Mouse (Mus musculus): ENCODE results near the gene Lman2l. TPM values are rescaled to one million over a fixed set of nuclear protein-coding genes. Genes with fewer than 3 reads are reported as not detected.

The Lman2l gene
- polyA plus RNA-seq, 1 experiment from 2014 or later = 41.5 TPM

DNA sequence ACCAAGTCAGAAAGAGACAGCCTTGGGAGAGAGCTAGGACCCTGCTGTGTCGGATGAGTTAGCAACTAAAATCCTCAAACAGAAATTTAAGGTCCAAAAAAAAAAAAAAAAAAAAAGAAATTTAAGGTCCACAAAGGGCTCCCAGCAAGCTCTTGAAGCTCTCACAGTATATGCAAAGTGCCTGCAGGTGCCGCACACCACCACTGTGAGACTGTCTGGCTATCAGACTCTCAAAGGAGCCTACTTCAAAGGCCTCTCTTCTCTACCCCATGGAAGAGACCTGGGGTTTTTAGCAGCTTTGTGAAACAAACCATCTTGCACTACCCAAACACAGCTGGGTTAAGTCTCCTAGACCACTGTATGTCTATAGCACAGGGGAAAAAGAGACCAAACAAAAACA is 15.6 kb downstream of the Lman2l start:
- H3K4me3 ChIP-seq = no peak overlapping the region
- H3K4me2 ChIP-seq = no peak overlapping the region
- ATAC-seq (replicated peaks; ENCODE audit: insufficient number of reproducible peaks, insufficient read depth, low FRiP score, low read depth) = no peak
- H3K4me1 ChIP-seq (replicated peaks) = peaks cover 4% of the 10 kb centered on the region; the same call in 1 of the 2 replicates
- H3K27me3 ChIP-seq = no peaks in the 10 kb centered on the region
- WGBS = 83% methylated on average over 2 of the region's 2 CpGs
- no peak overlapping the region for H3K27ac ChIP-seq
- peaks cover 60% of the 10 kb centered on the region for H3K36me3 ChIP-seq
- H3K9ac ChIP-seq = no peak overlapping the region
- no peaks in the 10 kb centered on the region for H3K9me3 ChIP-seq (replicated peaks)

DNA sequence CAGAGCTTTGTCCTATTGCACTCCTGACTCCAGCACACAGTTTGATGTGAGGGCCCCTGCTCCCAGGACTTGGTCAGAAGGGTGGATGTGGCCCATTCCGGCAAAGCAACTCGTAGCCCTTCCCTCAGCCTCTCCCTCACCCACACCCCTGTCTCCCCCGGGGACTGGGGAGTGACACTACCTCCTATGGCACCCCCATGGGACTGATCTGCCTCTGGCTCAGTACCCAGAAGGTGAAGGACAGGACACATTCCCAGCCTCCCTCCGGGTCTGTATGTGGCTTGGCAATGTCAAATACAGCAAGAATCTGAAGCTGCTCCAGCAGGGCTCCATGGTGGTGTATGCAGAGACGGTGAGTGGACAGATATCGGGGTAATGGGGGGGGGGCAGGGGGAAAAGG is 40.5 kb downstream of the Lman2l start:
- Histone ChIP-seq H3K9me3 (replicated peaks) (no peaks in the 10 kb centered on the region), H3K9ac (no peak overlapping the region), H3K4me1 (replicated peaks) (no peaks in the 10 kb centered on the region), H3K4me3 (no peak overlapping the region), H3K36me3 (no peaks in the 10 kb centered on the region), H3K27ac (no peak overlapping the region), H3K4me2 (no peak overlapping the region), H3K27me3 (no peaks in the 10 kb centered on the region)
- WGBS = 60% methylated on average over 6 of the region's 6 CpGs
- ATAC-seq (replicated peaks; ENCODE audit: insufficient number of reproducible peaks, insufficient read depth, low FRiP score, low read depth) = no peak

DNA sequence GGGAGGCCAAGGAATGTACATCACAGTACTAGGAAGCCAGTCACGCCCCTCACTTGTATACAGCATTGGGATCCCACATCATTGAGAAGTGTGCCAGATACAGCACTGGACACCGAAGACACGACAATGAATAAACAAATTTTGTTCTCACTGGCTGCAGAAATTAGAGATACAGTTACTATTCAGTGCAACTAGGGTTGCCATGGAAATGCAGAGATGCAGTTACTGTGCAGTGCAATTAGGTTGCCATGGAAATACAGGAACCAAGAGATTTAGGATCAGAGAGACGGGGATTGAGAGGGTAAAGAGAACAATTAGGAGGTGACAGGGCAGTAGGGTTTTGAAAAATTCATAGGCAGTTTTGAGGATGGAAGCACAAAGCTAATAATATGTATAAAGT is 43.6 kb downstream of the Lman2l start:
- Histone ChIP-seq H3K9ac (no peak overlapping the region), H3K4me2 (no peak overlapping the region), H3K9me3 (replicated peaks) (no peaks in the 10 kb centered on the region), H3K4me3 (no peak overlapping the region), H3K4me1 (replicated peaks) (no peaks in the 10 kb centered on the region), H3K27me3 (no peaks in the 10 kb centered on the region), H3K27ac (no peak overlapping the region), H3K36me3 (no peaks in the 10 kb centered on the region)
- no peak for ATAC-seq (replicated peaks; ENCODE audit: insufficient number of reproducible peaks, insufficient read depth, low FRiP score, low read depth)
- WGBS = 72% methylated on average over 4 of the region's 4 CpGs

DNA sequence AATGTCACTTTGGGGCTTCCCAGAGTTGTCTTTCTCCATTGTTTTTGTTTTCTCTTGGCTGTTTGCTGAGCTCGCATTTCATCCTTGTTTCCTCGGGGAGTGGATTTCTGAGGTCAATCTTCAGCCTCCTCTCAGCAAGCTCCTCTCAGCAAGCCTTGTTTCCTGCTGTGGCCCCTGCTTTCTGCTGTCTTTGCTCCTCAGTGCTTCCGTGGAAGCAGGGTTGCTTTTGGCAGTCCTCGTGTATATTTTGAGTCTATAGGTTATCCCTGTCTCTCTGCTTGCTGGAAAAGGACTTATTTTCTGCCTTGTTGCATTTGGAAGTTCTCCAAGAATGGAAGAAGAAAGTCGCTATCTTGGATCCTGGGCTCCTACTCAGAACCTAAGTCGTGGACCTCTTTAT is 48.0 kb downstream of the Lman2l start:
- Histone ChIP-seq H3K36me3 (no peaks in the 10 kb centered on the region), H3K4me2 (no peak overlapping the region), H3K4me1 (replicated peaks) (0 out of 2 replicates have a peak, but pooled peaks cover 5% of the 10 kb centered on the region), H3K9me3 (replicated peaks) (no peaks in the 10 kb centered on the region), H3K27me3 (no peaks in the 10 kb centered on the region), H3K27ac (no peak overlapping the region), H3K4me3 (no peak overlapping the region), H3K9ac (no peak overlapping the region)
- 21% methylated on average over 6 of the region's 6 CpGs for WGBS
- ATAC-seq (replicated peaks; ENCODE audit: insufficient number of reproducible peaks, insufficient read depth, low FRiP score, low read depth) = no peak

DNA sequence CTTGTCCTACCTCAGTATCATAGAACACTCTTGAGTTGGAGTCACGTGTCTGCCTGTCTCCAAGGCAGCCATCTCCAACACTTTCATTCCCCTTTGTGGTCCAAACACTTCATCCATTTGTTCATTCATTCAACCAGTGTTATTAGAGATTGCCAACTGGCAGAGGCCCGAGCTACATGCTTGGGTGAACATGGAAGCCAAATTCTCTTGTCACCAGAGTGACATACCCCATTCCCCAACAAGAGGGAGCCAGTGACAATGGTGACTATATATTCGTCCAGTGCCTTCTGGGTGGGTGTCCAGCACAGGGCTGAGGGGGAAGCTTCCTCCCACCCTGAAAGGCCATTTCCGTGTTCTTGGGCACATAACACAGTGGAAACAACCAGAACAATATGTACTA is 65.5 kb downstream of the Lman2l start:
- WGBS = 67% methylated on average over 4 of the region's 4 CpGs
- no peak overlapping the region for H3K4me2 ChIP-seq
- H3K4me1 ChIP-seq (replicated peaks) = no peaks in the 10 kb centered on the region
- no peaks in the 10 kb centered on the region for H3K27me3 ChIP-seq
- no peak for ATAC-seq (replicated peaks; ENCODE audit: insufficient number of reproducible peaks, insufficient read depth, low FRiP score, low read depth)
- no peaks in the 10 kb centered on the region for H3K9me3 ChIP-seq (replicated peaks)
- H3K4me3 ChIP-seq = no peak overlapping the region
- H3K9ac ChIP-seq = no peak overlapping the region
- no peak overlapping the region for H3K27ac ChIP-seq
- no peaks in the 10 kb centered on the region for H3K36me3 ChIP-seq

DNA sequence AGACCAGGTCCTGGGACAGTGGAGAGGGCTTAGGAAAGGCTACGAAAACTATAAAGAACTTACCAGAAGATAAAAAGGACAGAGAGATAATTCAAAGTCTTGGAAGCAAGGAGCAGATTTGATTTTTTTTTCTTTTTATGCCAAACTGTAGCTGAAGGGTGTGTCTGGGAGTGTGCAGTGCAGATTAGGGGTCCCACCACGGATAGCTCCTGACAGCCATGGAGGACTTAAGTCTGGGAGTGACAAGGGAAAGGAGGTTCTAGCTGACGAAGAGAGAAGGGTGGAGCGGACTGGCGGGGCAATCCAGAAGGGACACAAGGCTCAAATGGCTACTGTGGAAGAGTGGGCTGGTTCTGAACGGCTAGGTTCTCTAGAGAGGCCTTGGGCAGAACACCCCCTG is 66.2 kb downstream of the Lman2l start:
- H3K36me3 ChIP-seq = no peaks in the 10 kb centered on the region
- no peak overlapping the region for H3K9ac ChIP-seq
- H3K27ac ChIP-seq = no peak overlapping the region
- no peaks in the 10 kb centered on the region for H3K9me3 ChIP-seq (replicated peaks)
- no peak overlapping the region for H3K4me2 ChIP-seq
- no peak for ATAC-seq (replicated peaks; ENCODE audit: insufficient number of reproducible peaks, insufficient read depth, low FRiP score, low read depth)
- H3K4me3 ChIP-seq = no peak overlapping the region
- 61% methylated on average over 6 of the region's 6 CpGs for WGBS
- no peaks in the 10 kb centered on the region for H3K4me1 ChIP-seq (replicated peaks)
- H3K27me3 ChIP-seq = no peaks in the 10 kb centered on the region

DNA sequence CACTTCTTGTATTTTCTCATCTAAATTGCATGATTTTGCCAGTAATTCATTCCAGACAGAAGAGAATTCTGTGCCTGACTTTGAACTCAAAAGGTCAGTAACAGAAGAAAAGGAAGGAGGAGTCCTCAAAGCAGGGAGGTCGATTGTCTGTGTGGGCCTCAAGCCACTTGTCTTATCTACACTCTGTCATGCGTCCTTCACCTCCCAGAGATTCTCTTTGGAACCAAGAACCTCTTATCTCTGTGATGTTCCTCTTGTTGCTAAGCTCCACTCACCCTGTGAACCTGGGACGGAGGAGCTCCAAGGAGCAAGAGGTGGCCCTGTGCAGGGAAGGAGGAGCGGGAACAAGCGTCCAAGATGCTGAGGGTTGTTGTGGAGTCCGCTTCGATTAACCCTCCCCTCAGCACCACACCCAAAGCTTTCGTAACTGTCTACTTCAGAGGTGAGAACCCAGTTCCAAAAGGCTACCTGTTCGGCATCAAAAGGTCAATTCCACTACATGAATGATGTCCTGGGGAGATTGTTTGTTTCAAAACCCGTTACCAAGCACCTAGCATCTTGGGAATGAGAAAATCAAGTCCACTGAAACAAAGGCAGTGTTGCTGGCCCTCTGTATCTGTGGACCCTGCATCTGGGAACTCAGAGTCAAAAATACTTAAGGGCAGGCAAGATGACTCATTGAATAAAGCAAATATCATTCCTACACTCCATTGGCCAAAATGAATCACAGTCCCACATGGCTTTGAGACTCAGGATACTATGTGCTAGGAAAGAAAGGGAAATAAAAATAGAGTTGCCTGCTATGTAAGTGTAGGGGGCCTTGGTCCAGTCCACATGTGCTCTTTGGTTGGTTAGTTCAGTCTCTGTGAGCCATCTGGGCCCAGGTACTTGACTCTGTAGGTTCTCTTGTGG is 72.9 kb downstream of the Lman2l start, which contains the start of gene Fer1l5:
TSS of gene Fer1l5 (plus strand) at position 358 of the 912 bp plus-strand sequence.
- 65% methylated on average over 10 of the region's 10 CpGs for WGBS
- Histone ChIP-seq H3K36me3 (no peaks in the 10 kb centered on the region), H3K4me1 (replicated peaks) (peaks cover 13% of the 10 kb centered on the region), H3K4me3 (no peak within 1 kb of the TSS), H3K27ac (no peak within 1 kb of the TSS), H3K9ac (no peak within 1 kb of the TSS), H3K4me2 (no peak within 1 kb of the TSS), H3K9me3 (replicated peaks) (no peaks in the 10 kb centered on the region), H3K27me3 (no peaks in the 10 kb centered on the region)
- no peak for ATAC-seq (replicated peaks; ENCODE audit: insufficient number of reproducible peaks, insufficient read depth, low FRiP score, low read depth)

DNA sequence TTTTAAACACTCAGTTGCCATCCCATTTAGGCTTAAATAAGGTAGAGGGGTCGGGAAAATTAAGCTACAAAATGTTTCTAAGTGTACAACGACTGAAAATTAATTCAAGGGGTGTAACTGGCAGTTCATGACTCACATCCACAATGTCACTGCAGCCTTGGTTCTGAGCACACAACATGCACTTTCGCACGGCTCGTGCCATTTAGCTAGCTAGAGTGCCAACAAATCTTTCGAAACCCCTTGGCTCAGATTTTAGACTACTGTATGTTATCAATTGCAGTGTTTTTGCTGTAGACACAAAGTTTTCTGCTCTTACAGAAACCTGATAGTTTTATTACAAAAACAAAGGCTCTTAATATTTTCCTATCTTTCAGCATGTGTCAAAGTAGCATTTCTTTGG is 74.2 kb downstream of the Lman2l start:
- Histone ChIP-seq H3K4me1 (replicated peaks) (peaks cover 19% of the 10 kb centered on the region), H3K4me2 (no peak overlapping the region), H3K4me3 (no peak overlapping the region), H3K9me3 (replicated peaks) (no peaks in the 10 kb centered on the region), H3K27ac (no peak overlapping the region), H3K36me3 (peaks cover under 1% of the 10 kb centered on the region; the same call in 1 of the 2 replicates), H3K9ac (no peak overlapping the region), H3K27me3 (no peaks in the 10 kb centered on the region)
- ATAC-seq (replicated peaks; ENCODE audit: insufficient number of reproducible peaks, insufficient read depth, low FRiP score, low read depth) = no peak
- WGBS = 78% methylated on average over 6 of the region's 6 CpGs

Other genes with a start within 250 kb of the Lman2l start
- 26.7 and 40.0 TPM in 2 replicates for gene Uggt1, start 200.6 kb downstream of the Lman2l start, polyA plus RNA-seq (2015; fragmentation: Nextera tagmentation; extraction: Ambion mirVana)
- 4.5 and 5.8 TPM in 2 replicates for gene Neurl3, start 170.6 kb downstream of the Lman2l start, polyA plus RNA-seq (2015; fragmentation: Nextera tagmentation; extraction: Ambion mirVana)
- 13.1 and 19.4 TPM in 2 replicates for gene Arid5a, start 137.5 kb downstream of the Lman2l start, polyA plus RNA-seq (2015; fragmentation: Nextera tagmentation; extraction: Ambion mirVana)
- 39.4 and 44.2 TPM in 2 replicates for gene Kansl3, start 76.1 kb downstream of the Lman2l start, polyA plus RNA-seq (2015; fragmentation: Nextera tagmentation; extraction: Ambion mirVana)
- 0.67 and 0.81 TPM in 2 replicates for gene Fer1l5, start 73.0 kb downstream of the Lman2l start, polyA plus RNA-seq (2015; fragmentation: Nextera tagmentation; extraction: Ambion mirVana)
- 5.4 and 6.9 TPM in 2 replicates for gene Cnnm4, start 26.3 kb upstream of the Lman2l start, polyA plus RNA-seq (2015; fragmentation: Nextera tagmentation; extraction: Ambion mirVana)
- gene Cnnm3, start 66.6 kb upstream of the Lman2l start, polyA plus RNA-seq (2015; fragmentation: Nextera tagmentation; extraction: Ambion mirVana) = 2.4 and 3.5 TPM in 2 replicates
- gene Ankrd23, start 91.6 kb upstream of the Lman2l start, polyA plus RNA-seq (2015; fragmentation: Nextera tagmentation; extraction: Ambion mirVana) = 25.3 and 26.7 TPM in 2 replicates
- 0.22 TPM in 1 of 2 replicates, not detected in the other for gene Gm42417, start 94.2 kb upstream of the Lman2l start, polyA plus RNA-seq (2015; fragmentation: Nextera tagmentation; extraction: Ambion mirVana)
- gene Ankrd39, start 102.2 kb upstream of the Lman2l start, polyA plus RNA-seq (2015; fragmentation: Nextera tagmentation; extraction: Ambion mirVana) = 27.3 and 30.4 TPM in 2 replicates
- gene Sema4c, start 113.1 kb upstream of the Lman2l start, polyA plus RNA-seq (2015; fragmentation: Nextera tagmentation; extraction: Ambion mirVana) = 7.9 and 10.9 TPM in 2 replicates
- 0.68 and 1.5 TPM in 2 replicates for gene Fam178b, start 237.9 kb upstream of the Lman2l start, polyA plus RNA-seq (2015; fragmentation: Nextera tagmentation; extraction: Ambion mirVana)
- 1,122 and 1,401 TPM in 2 replicates for gene Cox5b, start 246.2 kb upstream of the Lman2l start, polyA plus RNA-seq (2015; fragmentation: Nextera tagmentation; extraction: Ambion mirVana)

Data from heart, embryonic 15.5 days (tissue).